In the genomic region with DNA sequence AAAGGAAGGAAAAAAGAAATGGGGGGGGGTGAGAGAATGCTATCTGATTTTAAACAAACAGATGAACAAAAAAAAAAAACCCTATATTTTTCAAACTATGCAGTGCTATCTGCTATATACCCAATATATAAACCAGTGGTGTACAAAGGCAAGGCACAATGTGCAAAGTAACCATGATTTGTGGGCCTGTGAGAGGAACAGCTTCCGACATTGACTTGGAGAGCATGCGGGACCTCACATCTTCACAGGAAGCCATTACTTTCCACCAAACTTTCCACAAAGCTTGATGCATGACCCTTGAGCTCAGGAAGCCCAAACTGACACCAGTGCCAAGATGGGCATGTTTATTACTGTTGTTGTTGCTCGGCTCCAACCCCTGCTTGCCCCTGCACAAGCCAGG, we compare ENCODE assay signal across 15 mouse cellular contexts.
"Had no signal": no experiment of that assay in that cellular context is flagged by ENCODE, and none has a peak within 500 bp of the region (broad histone marks: within the 10 kb centered on the region; RNA-seq: fewer than 3 reads in every experiment).

No protein-coding gene starts in this region.

- H3K27me3 ChIP-seq: limb, embryonic 13.5 days; liver, embryonic 15.5 days; neural tube, embryonic 15.5 days had no signal

- DNase-seq: left cerebral cortex, postnatal 4 days; lung, adult 2 months; lung, postnatal 4 days; midbrain, embryonic 14.5 days; right cerebral cortex, adult 18-20 months; right cerebral cortex, postnatal 25 days; thymus, postnatal 36 days had no signal

- ATAC-seq: lung, postnatal 0 days had no signal

- H3K9me3 ChIP-seq: limb, embryonic 13.5 days; liver, embryonic 15.5 days; midbrain, embryonic 10.5 days; neural tube, embryonic 15.5 days had no signal

- H3K9ac ChIP-seq: limb, embryonic 13.5 days; liver, embryonic 15.5 days; neural tube, embryonic 15.5 days had no signal

- H3K4me2 ChIP-seq: limb, embryonic 13.5 days; liver, embryonic 11.5 days; liver, embryonic 15.5 days; neural tube, embryonic 15.5 days had no signal

- H3K4me3 ChIP-seq: layer of hippocampus, adult 2 months; limb, embryonic 13.5 days; liver, embryonic 15.5 days; myocyte; neural tube, embryonic 15.5 days had no signal

- H3K27ac ChIP-seq: layer of hippocampus, adult 2 months; limb, embryonic 13.5 days; liver, embryonic 15.5 days; neural tube, embryonic 15.5 days had no signal

- H3K4me1 ChIP-seq: liver, embryonic 15.5 days had no signal

- H3K36me3 ChIP-seq: limb, embryonic 13.5 days; liver, embryonic 15.5 days; midbrain, embryonic 10.5 days; neural tube, embryonic 15.5 days had no signal
